Mouse (Mus musculus) liver, adult 2 months (tissue): ENCODE results near the gene Klrb1f.

ENCODE experiments used
- CTCF ChIP-seq: fragments of 200-500 bp; IDR thresholded peaks from 2 replicates; pipeline ENCODE4 v1.5.1; 2011; ENCODE audit warnings: low read depth, low read length, control low read depth
- POLR2A ChIP-seq: fragments of 200-500 bp; IDR thresholded peaks from 2 replicates; pipeline ENCODE4 v1.6.1; 2011; ENCODE audit warnings: low read length, control low read depth; ENCODE audit not compliant: insufficient read depth; ENCODE audit errors: extremely low read depth

GRCm38 (mm10) chr6:129012966-129013365 is 32.7 kb upstream of the Klrb1f start:
- no peak for TF ChIP-seq POLR2A
- TF ChIP-seq CTCF = no peak
